Mouse (Mus musculus): ENCODE data around the gene Rpl29.

GRCm38 (mm10) chr9:106409096-106409495 is 20.2 kb upstream of the Rpl29 start:
- TF ChIP-seq CTCF (IDR thresholded peaks at IDR 0.05; ENCODE audit: control insufficient read depth, insufficient read depth, low read length) (no peak), POLR2A (IDR thresholded peaks at IDR 0.05; ENCODE audit: borderline replicate concordance, control insufficient read depth, low read depth, low read length) (no peak)
